Mouse (Mus musculus) central nervous system, embryonic 18 days (tissue): ENCODE data around the gene Actg2. TPM values are rescaled to one million over a fixed set of nuclear protein-coding genes. Genes with fewer than 3 reads are reported as not detected.

Experiments used
- polyA plus RNA-seq: library from polyadenylated mRNA; depleted of rRNA; stranded (reverse); fragments of >200 nt; gene quantifications from 2 replicates; pipeline ENCODE4 v1.2.3, GENCODE M21; 2012; rRNA removed

Actg2 gene
- polyA plus RNA-seq, result 2.1 and 4.7 TPM in 2 replicates

GRCm38 (mm10) chr6:83536028-83536794 is at the start of gene Actg2:
TSS of gene Actg2 (minus strand) at chr6:83536265.

DNA sequence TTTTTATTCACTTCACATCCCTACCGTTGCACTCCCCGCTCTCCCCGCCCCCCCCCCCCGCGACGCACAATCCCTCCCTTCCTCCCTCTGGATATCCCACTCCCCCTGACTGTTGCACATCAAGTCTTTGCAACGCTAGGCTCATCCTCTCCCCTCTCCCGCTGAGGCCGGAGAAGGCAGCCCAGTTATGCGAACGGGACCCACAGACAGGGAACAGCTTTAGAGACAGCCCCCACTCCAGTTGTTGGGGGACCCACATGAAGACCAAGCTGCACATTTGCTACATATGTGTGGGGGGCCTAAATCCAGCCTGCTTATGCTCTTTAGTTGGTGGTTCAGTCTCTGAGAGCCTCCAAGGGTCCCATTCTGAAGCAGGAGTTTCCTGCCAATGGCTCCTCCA is 36.6 kb upstream of the Actg2 start, which contains the start of gene Stambp:
Gene Stambp (minus strand): TSS at position 59 of the 400 bp plus-strand sequence.

DNA sequence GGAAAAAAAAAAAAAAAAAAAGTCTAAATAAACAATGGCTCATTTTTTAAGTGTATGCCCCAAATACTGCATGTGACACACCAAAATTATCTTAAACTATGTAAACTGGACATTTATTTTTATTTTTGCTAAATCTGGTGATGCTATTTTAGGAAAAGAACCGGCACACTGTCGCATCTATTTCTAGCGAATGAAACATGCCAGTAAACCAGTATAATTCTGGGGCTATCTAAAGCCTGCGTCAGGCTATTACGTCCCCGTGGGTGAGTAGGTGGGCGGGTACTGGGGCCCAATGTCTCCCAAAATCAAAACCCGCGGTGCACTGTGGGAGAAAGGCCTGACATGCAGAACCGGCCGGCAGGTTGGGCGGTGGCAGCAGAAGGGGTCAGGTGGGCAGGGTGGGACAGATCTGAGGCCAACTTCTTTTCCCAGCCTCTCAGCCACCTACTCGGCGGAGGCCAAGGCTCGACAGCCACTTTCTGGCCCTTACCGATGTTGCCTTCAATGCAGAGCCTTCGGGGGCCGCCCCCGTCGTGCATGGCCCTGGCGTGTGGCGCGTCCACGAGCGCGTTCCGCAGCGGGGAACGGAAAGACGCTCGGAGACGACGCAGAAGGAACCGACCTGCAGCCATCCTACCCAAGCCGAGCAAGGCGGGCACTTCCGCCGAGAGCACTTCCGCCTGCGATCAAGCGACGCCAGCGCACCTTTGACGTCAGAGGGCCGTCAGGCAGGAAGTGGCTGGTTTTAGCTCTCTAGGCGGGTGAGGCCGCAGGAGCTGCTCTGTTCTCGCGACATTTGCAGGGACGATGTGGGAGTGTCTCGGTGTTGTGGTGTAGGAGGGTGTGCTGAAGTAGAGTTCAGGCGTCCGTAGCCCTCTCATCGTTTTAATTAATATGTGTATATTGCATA is 29.6 kb downstream of the Actg2 start, which contains the start of gene Dguok:
Gene Dguok (minus strand): TSS at position 712 of the 910 bp plus-strand sequence.

Other genes starting within 250 kb of the Actg2 start
- 17.9 and 20.7 TPM in 2 replicates for gene Mthfd2, start 210.4 kb downstream of the Actg2 start, polyA plus RNA-seq
- 21.3 and 21.8 TPM in 2 replicates for gene Mob1a, start 210.2 kb downstream of the Actg2 start, polyA plus RNA-seq
- gene Bola3, start 187.1 kb downstream of the Actg2 start, polyA plus RNA-seq, result 20.9 and 27.3 TPM in 2 replicates
- gene Tet3, start 77.2 kb downstream of the Actg2 start, polyA plus RNA-seq, result 17.1 and 19.3 TPM in 2 replicates
- gene Dguok, start 29.3 kb downstream of the Actg2 start, polyA plus RNA-seq, result 79.5 and 87.3 TPM in 2 replicates
- gene Stambp, start 36.5 kb upstream of the Actg2 start, polyA plus RNA-seq, result 45.8 and 47.2 TPM in 2 replicates
- not detected in 2 replicates for gene Clec4f, start 119.9 kb upstream of the Actg2 start, polyA plus RNA-seq
- gene Cd207, start 141.6 kb upstream of the Actg2 start, polyA plus RNA-seq, result 0.03 and 0.05 TPM in 2 replicates
- gene Vax2, start 175.0 kb upstream of the Actg2 start, polyA plus RNA-seq, result not detected in 2 replicates
- 0.48 and 0.65 TPM in 2 replicates for gene Atp6v1b1, start 206.7 kb upstream of the Actg2 start, polyA plus RNA-seq
- gene Ankrd53, start 226.4 kb upstream of the Actg2 start, polyA plus RNA-seq, result not detected in 2 replicates
- gene Tex261, start 239.5 kb upstream of the Actg2 start, polyA plus RNA-seq, result 48.1 and 49.5 TPM in 2 replicates